Mouse (Mus musculus) myocyte (in vitro differentiated cells): ENCODE data around the gene Sptssb.

ENCODE experiments used
- CEBPB ChIP-seq: IDR thresholded peaks from 2 replicates; pipeline ENCODE4 v1.6.1; 2011; ENCODE audit warnings: mild to moderate bottlenecking, moderate library complexity; ENCODE audit not compliant: poor library complexity, insufficient read depth, severe bottlenecking
- E2F4 ChIP-seq: IDR thresholded peaks from one replicate; pipeline ENCODE4 v1.6.1; 2011; ENCODE audit warnings: mild to moderate bottlenecking, control low read depth, moderate library complexity; ENCODE audit not compliant: insufficient read depth
- MAX ChIP-seq: IDR thresholded peaks from one replicate; pipeline ENCODE4 v1.6.1; 2011; ENCODE audit warnings: low read depth, mild to moderate bottlenecking, control low read depth
- MYOD1 ChIP-seq, 3 experiments: IDR thresholded peaks; one replicate each; pipeline ENCODE4 v1.6.1; 2011; ENCODE audit warnings: control low read depth in 2 of 3, low read depth in 2 of 3, mild to moderate bottlenecking in 2 of 3, moderate library complexity in 1 of 3; ENCODE audit not compliant: insufficient read length in 2 of 3, control insufficient read depth in 1 of 3
- MYOG ChIP-seq, 3 experiments: IDR thresholded peaks; one replicate each; pipeline ENCODE4 v1.6.1; 2011; ENCODE audit warnings: control low read depth in 2 of 3, low read depth in 2 of 3, mild to moderate bottlenecking in 2 of 3; ENCODE audit not compliant: insufficient read length in 2 of 3, control insufficient read depth in 1 of 3, insufficient read depth in 1 of 3
- POLR2A ChIP-seq: IDR thresholded peaks from one replicate; pipeline ENCODE4 v1.6.1; 2011; ENCODE audit warnings: low read depth, mild to moderate bottlenecking, control low read depth, moderate library complexity; ENCODE audit not compliant: insufficient read length
- POLR2AphosphoS2 ChIP-seq: IDR thresholded peaks from one replicate; pipeline ENCODE4 v1.6.1; 2011; ENCODE audit warnings: low read depth, control low read depth; ENCODE audit not compliant: insufficient read length
- REST ChIP-seq: IDR thresholded peaks from one replicate; pipeline ENCODE4 v1.6.1; 2011; ENCODE audit warnings: mild to moderate bottlenecking, control low read depth, moderate library complexity; ENCODE audit not compliant: insufficient read depth, insufficient read length
- SRF ChIP-seq: IDR thresholded peaks from one replicate; pipeline ENCODE4 v1.6.1; 2011; ENCODE audit warnings: low read depth; ENCODE audit not compliant: control insufficient read depth, insufficient read length
- TCF12 ChIP-seq: IDR thresholded peaks from one replicate; pipeline ENCODE4 v1.6.1; 2011; ENCODE audit warnings: mild to moderate bottlenecking, control low read depth; ENCODE audit not compliant: poor library complexity, insufficient read depth, severe bottlenecking
- TCF3 ChIP-seq: IDR thresholded peaks from one replicate; pipeline ENCODE4 v1.6.1; 2011; ENCODE audit warnings: low read depth, control low read depth; ENCODE audit not compliant: insufficient read length
- USF1 ChIP-seq: IDR thresholded peaks from one replicate; pipeline ENCODE4 v1.6.1; 2011; ENCODE audit warnings: low read depth, mild to moderate bottlenecking, control low read depth, moderate library complexity

DNA sequence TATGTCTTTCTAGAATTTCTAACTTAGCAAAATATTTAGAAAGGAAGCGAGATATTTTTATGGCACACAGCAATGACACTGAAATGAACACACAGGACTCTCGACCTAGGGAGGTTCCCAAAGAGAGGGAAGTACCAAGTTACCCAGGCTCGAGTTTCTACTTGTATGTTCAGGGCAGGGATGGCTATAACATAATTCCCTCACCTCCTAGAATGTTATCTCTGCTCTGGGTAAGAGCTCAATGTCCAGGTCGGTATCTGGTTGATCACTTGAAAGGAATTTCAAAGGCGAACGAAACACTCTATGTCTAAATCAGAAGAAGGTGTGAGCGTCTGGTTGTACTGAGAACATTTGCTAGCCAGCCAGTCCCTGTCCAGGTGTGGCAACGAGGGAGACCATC lies 10.0 kb upstream of the Sptssb start:
- TF ChIP-seq E2F4 = no peak
- TF ChIP-seq POLR2AphosphoS2 = no peak
- no peak for TF ChIP-seq POLR2A
- TF ChIP-seq REST = no peak
- no peak for TF ChIP-seq USF1
- no peak for TF ChIP-seq SRF
- no peak for TF ChIP-seq TCF12
- TF ChIP-seq MAX = no peak
- no peak for TF ChIP-seq MYOG (IDR thresholded peaks at IDR 0.05; ENCODE audit: control insufficient read depth in 1 of 3, insufficient read depth in 1 of 3, insufficient read length in 2 of 3, low read depth in 2 of 3)
- TF ChIP-seq TCF3 = no peak
- TF ChIP-seq MYOD1 (IDR thresholded peaks at IDR 0.05; ENCODE audit: control insufficient read depth in 1 of 3, insufficient read length in 2 of 3, low read depth in 2 of 3) = no peak
- TF ChIP-seq CEBPB = no peak
